Mouse (Mus musculus) lung, postnatal 10 days (tissue): ENCODE measurements at regions not wholly inside any gene's neighbourhood (a gene's known extent, or its start where the extent isn't known, plus 50 kb on each side); places are given as distances from the start of the nearest gene placed in this dataset.

Experiments used
- DNase-seq: peaks from one replicate; pipeline ENCODE4 v3.0.0; 2021

- DNase-seq: no peak
Observed at GRCm38 (mm10) chr6:49999365-49999764, 110.7 kb upstream of the Mpp6 start.

GRCm38 (mm10) chr6:50008074-50008473 lies 102.0 kb upstream of the Mpp6 start:
- DNase-seq: no peak

GRCm38 (mm10) chr6:50008869-50009268 lies 101.2 kb upstream of the Mpp6 start:
- DNase-seq: peak; percentile 14

- DNase-seq: peak; percentile 57
Observed at GRCm38 (mm10) chr6:50009339-50009738, 100.7 kb upstream of the Mpp6 start.

- no peak for DNase-seq
Observed at GRCm38 (mm10) chr6:50009856-50010255, 100.2 kb upstream of the Mpp6 start.

GRCm38 (mm10) chr6:50011071-50011470 lies 99.0 kb upstream of the Mpp6 start:
- DNase-seq: no peak

- DNase-seq: no peak
Observed at GRCm38 (mm10) chr6:50011746-50012453, 98.1 kb upstream of the Mpp6 start.

- no peak for DNase-seq
Observed at GRCm38 (mm10) chr6:50013067-50013466, 97.0 kb upstream of the Mpp6 start.

- DNase-seq: no peak
Observed at GRCm38 (mm10) chr6:50013842-50014241, 96.2 kb upstream of the Mpp6 start.

GRCm38 (mm10) chr6:50027981-50028380 lies 82.1 kb upstream of the Mpp6 start:
- no peak for DNase-seq

- no peak for DNase-seq
Observed at GRCm38 (mm10) chr6:50029895-50030515, 80.0 kb upstream of the Mpp6 start.

- DNase-seq: no peak
Observed at GRCm38 (mm10) chr6:50031356-50031755, 78.7 kb upstream of the Mpp6 start.

GRCm38 (mm10) chr6:50032894-50033595 lies 77.0 kb upstream of the Mpp6 start:
- no peak for DNase-seq

- no peak for DNase-seq
Observed at GRCm38 (mm10) chr6:50037614-50038013, 72.4 kb upstream of the Mpp6 start.

GRCm38 (mm10) chr6:50038369-50038768 lies 71.7 kb upstream of the Mpp6 start:
- DNase-seq: no peak

GRCm38 (mm10) chr6:50041044-50041443 lies 69.0 kb upstream of the Mpp6 start:
- no peak for DNase-seq

- no peak for DNase-seq
Observed at GRCm38 (mm10) chr6:50042127-50042526, 67.9 kb upstream of the Mpp6 start.

- DNase-seq: no peak
Observed at GRCm38 (mm10) chr6:50044165-50044564, 65.9 kb upstream of the Mpp6 start.

GRCm38 (mm10) chr6:50046721-50047120 lies 63.3 kb upstream of the Mpp6 start:
- no peak for DNase-seq

GRCm38 (mm10) chr6:50052416-50052815 lies 57.6 kb upstream of the Mpp6 start:
- no peak for DNase-seq

GRCm38 (mm10) chr6:50053086-50053485 lies 57.0 kb upstream of the Mpp6 start:
- peak; percentile 8 for DNase-seq

- DNase-seq: no peak
Observed at GRCm38 (mm10) chr6:50054233-50054632, 55.8 kb upstream of the Mpp6 start.

- DNase-seq: no peak
Observed at GRCm38 (mm10) chr6:50058596-50058995, 51.4 kb upstream of the Mpp6 start.

GRCm38 (mm10) chr6:50059917-50060316 lies 50.1 kb upstream of the Mpp6 start:
- DNase-seq: no peak
